Mouse (Mus musculus): ENCODE measurements around the gene Clec3a. TPM values are rescaled to one million over a fixed set of nuclear protein-coding genes. Genes with fewer than 3 reads are reported as not detected.

Gene Clec3a
- polyA plus RNA-seq, 1 experiment = not detected

- Histone ChIP-seq H3K27me3 (ENCODE audit: control insufficient read depth, insufficient read depth, insufficient read length) (no peaks in the 10 kb centered on the region), H3K36me3 (ENCODE audit: control insufficient read depth, insufficient read depth) (no peaks in the 10 kb centered on the region), H3K4me2 (ENCODE audit: low read depth) (no peak overlapping the region), H3K4me3 (no peak overlapping the region), H3ac (ENCODE audit: control insufficient read depth, insufficient read length) (no peak overlapping the region), H3K79me2 (ENCODE audit: control insufficient read depth, insufficient read depth) (no peaks in the 10 kb centered on the region)
- no peak for TF ChIP-seq TCF12 (IDR thresholded peaks at IDR 0.05; ENCODE audit: insufficient read depth, poor library complexity, severe bottlenecking)
- no peak for TF ChIP-seq MAX (IDR thresholded peaks at IDR 0.05; ENCODE audit: low read depth)
- TF ChIP-seq SRF (IDR thresholded peaks at IDR 0.05; ENCODE audit: control insufficient read depth, insufficient read length, low read depth) = no peak
- TF ChIP-seq POLR2A (IDR thresholded peaks at IDR 0.05; ENCODE audit: insufficient read length, low read depth) = no peak
Measured at GRCm38 (mm10) chr8:114387494-114387893, 30.4 kb upstream of the Clec3a start.

- Histone ChIP-seq H3K4me2 (ENCODE audit: low read depth) (no peak overlapping the region), H3K27me3 (ENCODE audit: control insufficient read depth, insufficient read depth, insufficient read length) (no peaks in the 10 kb centered on the region), H3K36me3 (ENCODE audit: control insufficient read depth, insufficient read depth) (no peaks in the 10 kb centered on the region), H3ac (ENCODE audit: control insufficient read depth, insufficient read length) (no peak overlapping the region), H3K79me2 (ENCODE audit: control insufficient read depth, insufficient read depth) (no peaks in the 10 kb centered on the region), H3K4me3 (no peak overlapping the region)
- TF ChIP-seq CEBPB (IDR thresholded peaks at IDR 0.05; ENCODE audit: insufficient read depth, poor library complexity, severe bottlenecking) (no peak), MYOD1 (IDR thresholded peaks at IDR 0.05; ENCODE audit: control insufficient read depth in 1 of 3, insufficient read length in 2 of 3, low read depth in 2 of 3) (no peak), TCF12 (IDR thresholded peaks at IDR 0.05; ENCODE audit: insufficient read depth, poor library complexity, severe bottlenecking) (no peak), POLR2A (IDR thresholded peaks at IDR 0.05; ENCODE audit: insufficient read length, low read depth) (no peak), SRF (IDR thresholded peaks at IDR 0.05; ENCODE audit: control insufficient read depth, insufficient read length, low read depth) (no peak), E2F4 (IDR thresholded peaks at IDR 0.05; ENCODE audit: insufficient read depth) (no peak), REST (IDR thresholded peaks at IDR 0.05; ENCODE audit: insufficient read depth, insufficient read length) (no peak), POLR2AphosphoS2 (IDR thresholded peaks at IDR 0.05; ENCODE audit: insufficient read length, low read depth) (no peak), MAX (IDR thresholded peaks at IDR 0.05; ENCODE audit: low read depth) (no peak), TCF3 (IDR thresholded peaks at IDR 0.05; ENCODE audit: insufficient read length, low read depth) (no peak), USF1 (IDR thresholded peaks at IDR 0.05; ENCODE audit: low read depth) (no peak), MYOG (IDR thresholded peaks at IDR 0.05; ENCODE audit: control insufficient read depth in 1 of 3, insufficient read depth in 1 of 3, insufficient read length in 2 of 3, low read depth in 2 of 3) (no peak)
Measured at GRCm38 (mm10) chr8:114390465-114391254, 27.2 kb upstream of the Clec3a start.

- Histone ChIP-seq H3K4me3 (no peak overlapping the region), H3K4me2 (ENCODE audit: low read depth) (no peak overlapping the region), H3K36me3 (ENCODE audit: control insufficient read depth, insufficient read depth) (no peaks in the 10 kb centered on the region), H3K79me2 (ENCODE audit: control insufficient read depth, insufficient read depth) (no peaks in the 10 kb centered on the region), H3K27me3 (ENCODE audit: control insufficient read depth, insufficient read depth, insufficient read length) (no peaks in the 10 kb centered on the region), H3ac (ENCODE audit: control insufficient read depth, insufficient read length) (no peak overlapping the region)
- TF ChIP-seq CEBPB (IDR thresholded peaks at IDR 0.05; ENCODE audit: insufficient read depth, poor library complexity, severe bottlenecking) (no peak), E2F4 (IDR thresholded peaks at IDR 0.05; ENCODE audit: insufficient read depth) (no peak), MAX (IDR thresholded peaks at IDR 0.05; ENCODE audit: low read depth) (no peak), SRF (IDR thresholded peaks at IDR 0.05; ENCODE audit: control insufficient read depth, insufficient read length, low read depth) (no peak), USF1 (IDR thresholded peaks at IDR 0.05; ENCODE audit: low read depth) (no peak), REST (IDR thresholded peaks at IDR 0.05; ENCODE audit: insufficient read depth, insufficient read length) (no peak), TCF3 (IDR thresholded peaks at IDR 0.05; ENCODE audit: insufficient read length, low read depth) (no peak), POLR2AphosphoS2 (IDR thresholded peaks at IDR 0.05; ENCODE audit: insufficient read length, low read depth) (no peak), POLR2A (IDR thresholded peaks at IDR 0.05; ENCODE audit: insufficient read length, low read depth) (no peak), TCF12 (IDR thresholded peaks at IDR 0.05; ENCODE audit: insufficient read depth, poor library complexity, severe bottlenecking) (no peak), MYOD1 (IDR thresholded peaks at IDR 0.05; ENCODE audit: control insufficient read depth in 1 of 3, insufficient read length in 2 of 3, low read depth in 2 of 3) (no peak)
Measured at GRCm38 (mm10) chr8:114398326-114398725, 19.6 kb upstream of the Clec3a start.

GRCm38 (mm10) chr8:114399273-114399672, 18.6 kb upstream of the Clec3a start:
- H3K27me3 ChIP-seq (ENCODE audit: control insufficient read depth, insufficient read depth, insufficient read length) = no peaks in the 10 kb centered on the region
- no peaks in the 10 kb centered on the region for H3K36me3 ChIP-seq (ENCODE audit: control insufficient read depth, insufficient read depth)
- TF ChIP-seq MYOD1 (IDR thresholded peaks at IDR 0.05; ENCODE audit: control insufficient read depth in 1 of 3, insufficient read length in 2 of 3, low read depth in 2 of 3) (no peak), E2F4 (IDR thresholded peaks at IDR 0.05; ENCODE audit: insufficient read depth) (no peak), TCF12 (IDR thresholded peaks at IDR 0.05; ENCODE audit: insufficient read depth, poor library complexity, severe bottlenecking) (no peak), TCF3 (IDR thresholded peaks at IDR 0.05; ENCODE audit: insufficient read length, low read depth) (no peak), POLR2AphosphoS2 (IDR thresholded peaks at IDR 0.05; ENCODE audit: insufficient read length, low read depth) (no peak), REST (IDR thresholded peaks at IDR 0.05; ENCODE audit: insufficient read depth, insufficient read length) (no peak)
- H3ac ChIP-seq (ENCODE audit: control insufficient read depth, insufficient read length) = no peak overlapping the region
- H3K4me2 ChIP-seq (ENCODE audit: low read depth) = no peak overlapping the region
- no peak overlapping the region for H3K4me3 ChIP-seq
- no peaks in the 10 kb centered on the region for H3K79me2 ChIP-seq (ENCODE audit: control insufficient read depth, insufficient read depth)

- TF ChIP-seq REST (IDR thresholded peaks at IDR 0.05; ENCODE audit: insufficient read depth, insufficient read length) = no peak
- no peak for TF ChIP-seq MAX (IDR thresholded peaks at IDR 0.05; ENCODE audit: low read depth)
- no peak for TF ChIP-seq SRF (IDR thresholded peaks at IDR 0.05; ENCODE audit: control insufficient read depth, insufficient read length, low read depth)
- no peak for TF ChIP-seq TCF3 (IDR thresholded peaks at IDR 0.05; ENCODE audit: insufficient read length, low read depth)
- no peak overlapping the region for H3ac ChIP-seq (ENCODE audit: control insufficient read depth, insufficient read length)
- H3K4me3 ChIP-seq = no peak overlapping the region
- no peaks in the 10 kb centered on the region for H3K79me2 ChIP-seq (ENCODE audit: control insufficient read depth, insufficient read depth)
- no peaks in the 10 kb centered on the region for H3K36me3 ChIP-seq (ENCODE audit: control insufficient read depth, insufficient read depth)
- H3K27me3 ChIP-seq (ENCODE audit: control insufficient read depth, insufficient read depth, insufficient read length) = no peaks in the 10 kb centered on the region
- no peak overlapping the region for H3K4me2 ChIP-seq (ENCODE audit: low read depth)
Measured at GRCm38 (mm10) chr8:114401679-114402078, 16.2 kb upstream of the Clec3a start.

Measured in myocyte (in vitro differentiated cells).